Mouse (Mus musculus) forebrain, embryonic 16.5 days (tissue): ENCODE measurements around the gene Sptb. TPM values are rescaled to one million over a fixed set of nuclear protein-coding genes. Genes with fewer than 3 reads are reported as not detected.

Source experiments
- ATAC-seq: fragments of 200-750 bp; cut with Nextera tagmentation; 2 replicates; pipeline ENCODE4 v1.8.0; 2017; ENCODE audit warnings: mild to moderate bottlenecking, moderate library complexity
- H3K27ac ChIP-seq: fragments of 300-500 bp; sonication (generic); 2 replicates; pipeline ENCODE4 v1.5.1; 2014; ENCODE audit warnings: low read length, control low read depth
- H3K27me3 ChIP-seq: fragments of 300-500 bp; sonication (generic); replicated peaks from 2 replicates; pipeline ENCODE4 v1.6.1; 2014; ENCODE audit warnings: low read length; ENCODE audit not compliant: control insufficient read depth, insufficient read depth
- H3K36me3 ChIP-seq: fragments of 300-500 bp; sonication (generic); 2 replicates; pipeline ENCODE4 v1.6.1; 2014; ENCODE audit not compliant: control insufficient read depth, insufficient read depth
- H3K4me1 ChIP-seq: fragments of 300-500 bp; sonication (generic); replicated peaks from 2 replicates; pipeline ENCODE4 v1.6.1; 2014; ENCODE audit warnings: low read length; ENCODE audit not compliant: control insufficient read depth, insufficient read depth
- H3K4me2 ChIP-seq: fragments of 300-500 bp; sonication (generic); 2 replicates; pipeline ENCODE4 v1.6.1; 2014; ENCODE audit warnings: mild to moderate bottlenecking, low read length, control low read depth
- H3K4me3 ChIP-seq: fragments of 300-500 bp; sonication (generic); replicated peaks from 2 replicates; pipeline ENCODE4 v1.5.1; 2014; ENCODE audit warnings: mild to moderate bottlenecking, low read length, control low read depth
- H3K9ac ChIP-seq: fragments of 300-500 bp; sonication (generic); replicated peaks from 2 replicates; pipeline ENCODE4 v1.6.1; 2014; ENCODE audit warnings: low read depth, low read length, control low read depth
- H3K9me3 ChIP-seq: fragments of 300-500 bp; sonication (generic); 2 replicates; pipeline ENCODE4 v1.6.1; 2016; ENCODE audit warnings: low read length; ENCODE audit not compliant: control insufficient read depth
- WGBS: fragments of 180-500 bp; shearing (Covaris S2); extraction: QIAGEN DNeasy Blood & Tissue Kit; methylation state at CpG from one replicate; pipeline ENCODE4 v1.1.7; 2014; 5-methylcytosine and 5-hydroxymethylcytosine counted together
- polyA plus RNA-seq: library from polyadenylated mRNA; unstranded; fragments of >200 nt; fragmentation: Nextera tagmentation; extraction: Ambion mirVana; gene quantifications from 2 replicates; pipeline ENCODE4 v1.2.1, GENCODE M21; 2015

The Sptb gene
- polyA plus RNA-seq, 1 experiment from 2014 or later, result 1.9 TPM

GRCm38 (mm10) chr12:76598196-76598928 is 112.0 kb downstream of the Sptb start:
- H3K9me3 ChIP-seq, result no peaks in the 10 kb centered on the region
- H3K4me2 ChIP-seq, result no peak overlapping the region
- no peak overlapping the region for H3K9ac ChIP-seq
- WGBS, result 78% methylated on average over 24 of the region's 24 CpGs
- H3K27me3 ChIP-seq, result no peaks in the 10 kb centered on the region
- H3K36me3 ChIP-seq, result no peaks in the 10 kb centered on the region
- H3K27ac ChIP-seq, result no peak overlapping the region
- H3K4me3 ChIP-seq, result no peak overlapping the region
- peaks cover 7% of the 10 kb centered on the region; the same call in 1 of the 2 replicates for H3K4me1 ChIP-seq
- no peak for ATAC-seq

GRCm38 (mm10) chr12:76597577-76598100 is 112.7 kb downstream of the Sptb start:
- Histone ChIP-seq H3K9ac (no peak overlapping the region), H3K4me2 (no peak overlapping the region), H3K36me3 (no peaks in the 10 kb centered on the region), H3K27ac (no peak overlapping the region), H3K27me3 (no peaks in the 10 kb centered on the region), H3K9me3 (no peaks in the 10 kb centered on the region), H3K4me1 (peaks cover 7% of the 10 kb centered on the region; the same call in 1 of the 2 replicates), H3K4me3 (no peak overlapping the region)
- no peak for ATAC-seq
- 81% methylated on average over 15 of the region's 15 CpGs for WGBS

GRCm38 (mm10) chr12:76596292-76597023 is 113.9 kb downstream of the Sptb start:
- WGBS, result 55% methylated on average over 15 of the region's 15 CpGs
- Histone ChIP-seq H3K36me3 (no peaks in the 10 kb centered on the region), H3K4me2 (no peak overlapping the region), H3K9me3 (no peaks in the 10 kb centered on the region), H3K9ac (no peak overlapping the region), H3K27ac (no peak overlapping the region), H3K27me3 (no peaks in the 10 kb centered on the region), H3K4me3 (no peak overlapping the region), H3K4me1 (peaks cover 7% of the 10 kb centered on the region; the same call in 1 of the 2 replicates)
- peak; percentile 39 for ATAC-seq

- Histone ChIP-seq H3K27ac (no peak overlapping the region), H3K9ac (no peak overlapping the region), H3K9me3 (no peaks in the 10 kb centered on the region), H3K36me3 (no peaks in the 10 kb centered on the region), H3K4me1 (peaks cover 7% of the 10 kb centered on the region; the same call in 1 of the 2 replicates), H3K27me3 (no peaks in the 10 kb centered on the region), H3K4me2 (no peak overlapping the region), H3K4me3 (no peak overlapping the region)
- WGBS, result 76% methylated on average over 2 of the region's 2 CpGs
- no peak for ATAC-seq
Observed at GRCm38 (mm10) chr12:76595830-76596229, 114.5 kb downstream of the Sptb start.

- ATAC-seq, result peak; percentile 10; the same call in 1 of the 2 replicates
- Histone ChIP-seq H3K27me3 (no peaks in the 10 kb centered on the region), H3K4me3 (no peak overlapping the region), H3K4me1 (peaks cover 7% of the 10 kb centered on the region; the same call in 1 of the 2 replicates), H3K9ac (no peak overlapping the region), H3K36me3 (no peaks in the 10 kb centered on the region), H3K4me2 (no peak overlapping the region), H3K27ac (no peak overlapping the region), H3K9me3 (no peaks in the 10 kb centered on the region)
- 67% methylated on average over 3 of the region's 3 CpGs for WGBS
Observed at GRCm38 (mm10) chr12:76594556-76594955, 115.8 kb downstream of the Sptb start.

- Histone ChIP-seq H3K4me3 (no peak overlapping the region), H3K4me1 (peaks cover 7% of the 10 kb centered on the region; the same call in 1 of the 2 replicates), H3K4me2 (no peak overlapping the region), H3K27me3 (no peaks in the 10 kb centered on the region), H3K27ac (no peak overlapping the region), H3K9ac (no peak overlapping the region), H3K36me3 (no peaks in the 10 kb centered on the region), H3K9me3 (no peaks in the 10 kb centered on the region)
- WGBS, result 4% methylated on average over 7 of the region's 7 CpGs
- ATAC-seq, result peak; percentile 59
Observed at GRCm38 (mm10) chr12:76593839-76594322, 116.5 kb downstream of the Sptb start.

GRCm38 (mm10) chr12:76593254-76593653 is 117.1 kb downstream of the Sptb start:
- H3K4me3 ChIP-seq, result no peak overlapping the region
- H3K36me3 ChIP-seq, result no peaks in the 10 kb centered on the region
- no peak overlapping the region for H3K4me2 ChIP-seq
- peaks cover 7% of the 10 kb centered on the region; the same call in 1 of the 2 replicates for H3K4me1 ChIP-seq
- 81% methylated on average over 6 of the region's 6 CpGs for WGBS
- no peak overlapping the region for H3K9ac ChIP-seq
- no peaks in the 10 kb centered on the region for H3K9me3 ChIP-seq
- no peaks in the 10 kb centered on the region for H3K27me3 ChIP-seq
- no peak overlapping the region for H3K27ac ChIP-seq
- ATAC-seq, result no peak

- no peak overlapping the region for H3K9ac ChIP-seq
- H3K27ac ChIP-seq, result no peak overlapping the region
- no peak for ATAC-seq
- H3K4me1 ChIP-seq, result peaks cover 7% of the 10 kb centered on the region; the same call in 1 of the 2 replicates
- no peak overlapping the region for H3K4me2 ChIP-seq
- 52% methylated on average over 1 of the region's 1 CpGs for WGBS
- H3K4me3 ChIP-seq, result no peak overlapping the region
- H3K36me3 ChIP-seq, result no peaks in the 10 kb centered on the region
- no peaks in the 10 kb centered on the region for H3K27me3 ChIP-seq
- H3K9me3 ChIP-seq, result no peaks in the 10 kb centered on the region
Observed at GRCm38 (mm10) chr12:76592213-76592612, 118.1 kb downstream of the Sptb start.

GRCm38 (mm10) chr12:76591037-76591436 is 119.3 kb downstream of the Sptb start:
- 74% methylated on average over 3 of the region's 3 CpGs for WGBS
- Histone ChIP-seq H3K9ac (no peak overlapping the region), H3K4me2 (no peak overlapping the region)

More at GRCm38 (mm10) chr12:76591037-76591436, 119.3 kb downstream of the Sptb start:
- Histone ChIP-seq H3K4me3 (no peak overlapping the region), H3K27ac (no peak overlapping the region), H3K4me1 (peaks cover 7% of the 10 kb centered on the region; the same call in 1 of the 2 replicates), H3K27me3 (no peaks in the 10 kb centered on the region), H3K36me3 (no peaks in the 10 kb centered on the region), H3K9me3 (no peaks in the 10 kb centered on the region)
- ATAC-seq, result no peak
